Mouse (Mus musculus): ENCODE data around the gene Klhdc8a. TPM values are rescaled to one million over a fixed set of nuclear protein-coding genes. Genes with fewer than 3 reads are reported as not detected.

Gene Klhdc8a
- total and polyA plus RNA-seq, 2 experiments from 2014 or later, result 11.2 to 26.0 TPM

DNA sequence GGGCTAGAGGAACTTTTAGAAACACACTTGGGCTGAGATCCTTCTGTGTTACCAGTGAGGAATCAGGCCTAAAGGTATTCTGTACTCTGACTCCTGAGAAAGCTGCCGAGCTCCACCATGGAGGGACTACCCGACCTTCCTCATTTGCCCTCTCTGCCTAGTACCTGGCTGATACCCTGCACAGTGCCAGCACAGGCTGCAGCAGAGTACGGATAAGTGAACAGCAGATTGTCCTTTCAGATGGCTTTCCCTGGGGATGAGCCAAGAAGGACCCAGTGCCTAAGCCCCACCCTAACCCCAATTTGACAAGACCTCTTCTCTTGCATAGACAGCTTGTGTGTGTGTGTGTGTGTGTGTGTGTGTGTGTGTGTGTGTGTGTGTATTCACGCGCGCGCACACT, 10.2 kb downstream of the Klhdc8a start:
- Histone ChIP-seq H3K4me2 (ENCODE audit: low read depth, low read length) (no peak overlapping the region), H3K4me3 (ENCODE audit: low read length) (no peak overlapping the region), H3K27me3 (ENCODE audit: insufficient read depth, low read length) (peaks cover 3% of the 10 kb centered on the region; the same call in 1 of the 2 replicates), H3K36me3 (ENCODE audit: insufficient read depth, low read length) (no peaks in the 10 kb centered on the region), H3K27ac (no peak overlapping the region), H3K4me1 (ENCODE audit: insufficient read depth, low read length) (no peaks in the 10 kb centered on the region), H3K9me3 (ENCODE audit: low read length) (no peaks in the 10 kb centered on the region), H3K9ac (replicated peaks; ENCODE audit: low read length) (no peak overlapping the region)
- ATAC-seq, result no peak
- no peak for TF ChIP-seq CTCF (IDR thresholded peaks at IDR 0.05; ENCODE audit: low read depth)
- DNase-seq (ENCODE audit: low spot score), result no peak
- 86% methylated on average over 7 of the region's 7 CpGs for WGBS

- Histone ChIP-seq H3K4me1 (ENCODE audit: insufficient read depth, low read length) (no peaks in the 10 kb centered on the region), H3K27me3 (ENCODE audit: insufficient read depth, low read length) (peaks cover 3% of the 10 kb centered on the region; the same call in 1 of the 2 replicates), H3K36me3 (ENCODE audit: insufficient read depth, low read length) (no peaks in the 10 kb centered on the region), H3K4me3 (ENCODE audit: low read length) (no peak overlapping the region), H3K9ac (replicated peaks; ENCODE audit: low read length) (no peak overlapping the region), H3K9me3 (ENCODE audit: low read length) (no peaks in the 10 kb centered on the region), H3K27ac (no peak overlapping the region), H3K4me2 (ENCODE audit: low read depth, low read length) (no peak overlapping the region)
- WGBS, result 65% methylated on average over 7 of the region's 7 CpGs
- no peak for TF ChIP-seq CTCF (IDR thresholded peaks at IDR 0.05; ENCODE audit: low read depth)
- DNase-seq (ENCODE audit: low spot score) (no peak), ATAC-seq (no peak)
Observed at GRCm38 (mm10) chr1:132310754-132311153, 12.3 kb downstream of the Klhdc8a start.

- no peak for TF ChIP-seq CTCF (IDR thresholded peaks at IDR 0.05; ENCODE audit: low read depth)
- Histone ChIP-seq H3K27ac (no peak overlapping the region), H3K27me3 (ENCODE audit: insufficient read depth, low read length) (peaks cover 3% of the 10 kb centered on the region; the same call in 1 of the 2 replicates), H3K4me2 (ENCODE audit: low read depth, low read length) (no peak overlapping the region), H3K9ac (replicated peaks; ENCODE audit: low read length) (no peak overlapping the region), H3K36me3 (ENCODE audit: insufficient read depth, low read length) (no peaks in the 10 kb centered on the region), H3K9me3 (ENCODE audit: low read length) (no peaks in the 10 kb centered on the region), H3K4me3 (ENCODE audit: low read length) (no peak overlapping the region), H3K4me1 (ENCODE audit: insufficient read depth, low read length) (no peaks in the 10 kb centered on the region)
- ATAC-seq (no peak), DNase-seq (ENCODE audit: low spot score) (no peak)
- WGBS, result 84% methylated on average over 10 of the region's 10 CpGs
Observed at GRCm38 (mm10) chr1:132311174-132311859, 12.9 kb downstream of the Klhdc8a start.

GRCm38 (mm10) chr1:132312043-132312442, 13.6 kb downstream of the Klhdc8a start:
- 39% methylated on average over 2 of the region's 2 CpGs for WGBS
- ATAC-seq (no peak), DNase-seq (ENCODE audit: low spot score) (no peak)
- TF ChIP-seq CTCF (IDR thresholded peaks at IDR 0.05; ENCODE audit: low read depth), result no peak
- no peak overlapping the region for H3K27ac ChIP-seq
- H3K27me3 ChIP-seq (ENCODE audit: insufficient read depth, low read length), result peaks cover 3% of the 10 kb centered on the region; the same call in 1 of the 2 replicates
- no peak overlapping the region for H3K9ac ChIP-seq (replicated peaks; ENCODE audit: low read length)
- H3K36me3 ChIP-seq (ENCODE audit: insufficient read depth, low read length), result no peaks in the 10 kb centered on the region
- no peak overlapping the region for H3K4me2 ChIP-seq (ENCODE audit: low read depth, low read length)
- H3K4me1 ChIP-seq (ENCODE audit: insufficient read depth, low read length), result no peaks in the 10 kb centered on the region; the same call in 1 of the 2 replicates
- H3K9me3 ChIP-seq (ENCODE audit: low read length), result no peaks in the 10 kb centered on the region
- no peak overlapping the region for H3K4me3 ChIP-seq (ENCODE audit: low read length)

DNA sequence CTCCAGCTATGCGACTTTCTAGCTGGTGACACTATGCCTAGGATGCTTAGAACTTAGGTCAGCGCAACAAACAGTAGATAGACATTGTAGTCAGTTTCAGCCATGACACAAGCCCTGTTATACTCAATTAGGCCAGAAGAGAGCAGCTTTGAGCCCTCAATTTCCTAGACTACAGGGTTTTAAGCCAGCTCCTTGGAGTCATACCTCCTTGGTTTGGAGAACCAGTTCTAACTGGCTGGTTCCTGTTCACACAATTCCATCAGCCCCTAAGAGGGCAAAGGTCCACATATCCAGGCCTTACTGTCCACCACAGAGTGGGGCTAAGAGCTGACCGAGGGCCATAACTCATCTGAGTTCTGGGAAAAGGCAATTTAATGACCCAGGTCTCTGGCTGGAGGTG, 14.3 kb downstream of the Klhdc8a start:
- peak; percentile 57 for ATAC-seq
- peaks cover 3% of the 10 kb centered on the region; the same call in 1 of the 2 replicates for H3K27me3 ChIP-seq (ENCODE audit: insufficient read depth, low read length)
- H3K9ac ChIP-seq (replicated peaks; ENCODE audit: low read length), result no peak overlapping the region
- H3K36me3 ChIP-seq (ENCODE audit: insufficient read depth, low read length), result no peaks in the 10 kb centered on the region
- H3K4me2 ChIP-seq (ENCODE audit: low read depth, low read length), result no peak overlapping the region
- no peak overlapping the region for H3K4me3 ChIP-seq (ENCODE audit: low read length)
- no peak overlapping the region for H3K27ac ChIP-seq
- peak; percentile 82 for TF ChIP-seq CTCF (IDR thresholded peaks at IDR 0.05; ENCODE audit: low read depth)
- no peaks in the 10 kb centered on the region for H3K9me3 ChIP-seq (ENCODE audit: low read length)
- 57% methylated on average over 3 of the region's 3 CpGs for WGBS
- peaks cover 1% of the 10 kb centered on the region; the same call in 1 of the 2 replicates for H3K4me1 ChIP-seq (ENCODE audit: insufficient read depth, low read length)
- peak; percentile 84 for DNase-seq (ENCODE audit: low spot score)

DNA sequence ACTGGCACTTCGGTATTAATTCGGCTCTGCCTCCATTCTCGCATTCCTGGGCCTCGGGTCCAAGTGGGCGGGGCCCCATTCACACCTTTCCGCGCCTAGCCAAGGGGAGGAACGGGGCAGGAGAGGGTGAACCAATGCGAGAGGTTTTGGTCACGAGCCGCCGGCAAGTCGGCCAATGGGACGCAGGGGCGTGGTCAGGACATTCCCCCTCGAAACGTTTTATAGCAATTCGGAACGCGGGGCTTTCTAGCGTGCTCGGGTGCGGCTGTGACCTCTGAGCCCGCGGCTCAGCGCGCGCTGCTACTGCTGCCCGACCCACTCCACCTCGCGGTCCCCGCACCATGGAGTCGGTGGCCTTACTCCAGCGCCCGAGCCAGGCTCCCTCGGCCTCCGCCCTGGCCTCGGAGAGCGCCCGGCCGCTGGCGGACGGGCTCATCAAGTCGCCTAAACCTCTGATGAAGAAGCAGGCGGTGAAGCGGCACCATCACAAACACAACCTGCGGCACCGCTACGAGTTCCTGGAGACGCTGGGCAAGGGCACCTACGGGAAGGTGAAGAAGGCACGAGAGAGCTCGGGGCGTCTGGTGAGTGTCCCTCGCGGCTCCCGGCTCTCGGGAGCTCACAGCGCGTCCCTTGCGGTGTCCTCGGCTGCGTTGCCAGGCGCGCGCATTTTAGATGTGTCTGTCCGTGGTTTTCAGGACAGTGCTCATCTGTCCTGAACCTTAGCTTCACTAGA, 17.6 kb downstream of the Klhdc8a start, which contains the start of gene Nuak2:
TSS of gene Nuak2 (plus strand) at position 238 of the 736 bp plus-strand sequence.
- H3K9me3 ChIP-seq (ENCODE audit: low read length), result no peaks in the 10 kb centered on the region
- no peaks in the 10 kb centered on the region for H3K27me3 ChIP-seq (ENCODE audit: insufficient read depth, low read length)
- WGBS, result under 1% methylated on average over 61 of the region's 67 CpGs
- DNase-seq (ENCODE audit: low spot score), result peak; percentile 92
- peak within 1 kb of the TSS; percentile 70 for H3K9ac ChIP-seq (replicated peaks; ENCODE audit: low read length)
- TF ChIP-seq CTCF (IDR thresholded peaks at IDR 0.05; ENCODE audit: low read depth), result no peak
- ATAC-seq, result peak; percentile 88
- peaks cover 20% of the 10 kb centered on the region for H3K4me1 ChIP-seq (ENCODE audit: insufficient read depth, low read length)
- H3K36me3 ChIP-seq (ENCODE audit: insufficient read depth, low read length), result no peaks in the 10 kb centered on the region
- H3K27ac ChIP-seq, result peak within 1 kb of the TSS; percentile 68
- H3K4me2 ChIP-seq (ENCODE audit: low read depth, low read length), result peak within 1 kb of the TSS; percentile 98
- peak within 1 kb of the TSS; percentile 64 for H3K4me3 ChIP-seq (ENCODE audit: low read length)

Measured in hindbrain, postnatal 0 days (tissue).